Mouse (Mus musculus) forebrain, embryonic 11.5 days (tissue): ENCODE measurements around the gene Vmn1r131. TPM values are rescaled to one million over a fixed set of nuclear protein-coding genes. Genes with fewer than 3 reads are reported as not detected.
"Not testable (repeated sequence)": the region's sequence is repeated elsewhere in the genome, so short reads cannot be mapped to it uniquely, and the experiment has no call there.

Source experiments
- ATAC-seq: fragments of 200-750 bp; cut with Nextera tagmentation; replicated peaks from 2 replicates; pipeline ENCODE4 v1.8.0; 2017; ENCODE audit warnings: moderate TSS enrichment; ENCODE audit not compliant: low FRiP score
- DNase-seq: peaks from one replicate; pipeline ENCODE4 v3.0.0-alpha.2; 2017; ENCODE audit warnings: low spot score
- H3K27ac ChIP-seq: fragments of 300-500 bp; sonication (generic); 2 replicates; pipeline ENCODE4 v1.5.1; 2014; ENCODE audit warnings: low read depth, low read length
- H3K27me3 ChIP-seq: fragments of 300-500 bp; sonication (generic); 2 replicates; pipeline ENCODE4 v1.6.1; 2014; ENCODE audit warnings: mild to moderate bottlenecking, low read length, mixed read lengths; ENCODE audit not compliant: control insufficient read depth, insufficient read depth
- H3K36me3 ChIP-seq: fragments of 300-500 bp; sonication (generic); 2 replicates; pipeline ENCODE4 v1.6.1; 2014; ENCODE audit warnings: mild to moderate bottlenecking, low read length, moderate library complexity, mixed read lengths; ENCODE audit not compliant: control insufficient read depth, insufficient read depth
- H3K4me1 ChIP-seq: fragments of 300-500 bp; sonication (generic); replicated peaks from 2 replicates; pipeline ENCODE4 v1.6.1; 2014; ENCODE audit warnings: low read length, mixed read lengths; ENCODE audit not compliant: control insufficient read depth, insufficient read depth
- H3K4me2 ChIP-seq: fragments of 300-500 bp; sonication (generic); 2 replicates; pipeline ENCODE4 v1.6.1; 2014; ENCODE audit warnings: low read depth, mild to moderate bottlenecking, low read length, moderate library complexity, mixed read lengths; ENCODE audit not compliant: severe bottlenecking
- H3K4me3 ChIP-seq: fragments of 300-500 bp; sonication (generic); 2 replicates; pipeline ENCODE4 v1.5.1; 2014; ENCODE audit warnings: low read depth, low read length
- H3K9ac ChIP-seq: fragments of 300-500 bp; sonication (generic); 2 replicates; pipeline ENCODE4 v1.6.1; 2014; ENCODE audit warnings: low read length
- H3K9me3 ChIP-seq: fragments of 300-500 bp; sonication (generic); 2 replicates; pipeline ENCODE4 v1.6.1; 2016; ENCODE audit warnings: low read length, mixed read lengths; ENCODE audit not compliant: control insufficient read depth
- WGBS: fragments of 180-500 bp; shearing (Covaris S2); extraction: QIAGEN DNeasy Blood & Tissue Kit; methylation state at CpG from one replicate; pipeline ENCODE4 v1.1.7; 2014; 5-methylcytosine and 5-hydroxymethylcytosine counted together
- polyA plus RNA-seq: library from polyadenylated mRNA; unstranded; fragments of >200 nt; fragmentation: Nextera tagmentation; extraction: Ambion mirVana; gene quantifications from 2 replicates; pipeline ENCODE4 v1.2.1, GENCODE M21; 2014

The Vmn1r131 gene
- polyA plus RNA-seq = not detected in 2 replicates

GRCm38 (mm10) chr7:21545990-21546389, at the start of gene Vmn1r131:
Vmn1r131 (minus strand) TSS chr7:21546090.
- not testable (repeated sequence) for H3K4me3 ChIP-seq, H3K9ac ChIP-seq, H3K27me3 ChIP-seq, H3K36me3 ChIP-seq, H3K9me3 ChIP-seq, H3K27ac ChIP-seq, ATAC-seq, H3K4me2 ChIP-seq, H3K4me1 ChIP-seq, DNase-seq
- WGBS = no CpG with 5 or more reads among the region's 2 CpGs

DNA sequence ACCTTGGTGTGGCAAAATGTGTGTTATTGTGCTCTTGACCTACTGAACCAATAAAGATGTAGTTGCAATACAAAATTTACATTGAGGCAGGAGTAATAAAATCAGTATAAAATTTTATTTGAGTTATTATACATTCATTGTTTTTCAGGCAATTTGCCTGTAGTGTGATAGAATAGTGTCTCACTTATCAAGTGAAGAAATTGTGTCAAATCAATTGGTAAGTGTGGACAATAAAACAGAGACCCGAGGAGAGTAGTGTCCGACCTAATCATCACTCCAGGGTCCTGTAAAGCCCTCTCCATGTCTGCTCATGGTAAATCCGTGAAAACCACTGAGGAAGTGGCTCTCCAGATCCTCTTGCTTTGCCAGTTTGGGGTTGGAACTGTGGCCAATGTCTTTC, 34.4 kb downstream of the Vmn1r131 start, which contains the start of gene Vmn1r130:
Gene Vmn1r130, plus strand, starts transcription at position 301 of the 400 bp plus-strand sequence.
- DNase-seq, H3K4me1 ChIP-seq, H3K4me3 ChIP-seq, H3K36me3 ChIP-seq, H3K4me2 ChIP-seq, H3K27me3 ChIP-seq, H3K27ac ChIP-seq, H3K9me3 ChIP-seq, H3K9ac ChIP-seq, ATAC-seq: not testable (repeated sequence)
- no CpG with 5 or more reads among the region's 3 CpGs for WGBS

Other genes with a start within 250 kb of the Vmn1r131 start
- gene Vmn1r126, start 244.6 kb downstream of the Vmn1r131 start, polyA plus RNA-seq = not detected in 2 replicates
- gene Vmn1r127, start 226.2 kb downstream of the Vmn1r131 start, polyA plus RNA-seq = not detected in 2 replicates
- gene Vmn1r128, start 196.7 kb downstream of the Vmn1r131 start, polyA plus RNA-seq = not detected in 2 replicates
- gene Vmn1r129, start 184.8 kb downstream of the Vmn1r131 start, polyA plus RNA-seq = not detected in 2 replicates
- not detected in 2 replicates for gene Gm6882, start 113.3 kb downstream of the Vmn1r131 start, polyA plus RNA-seq
- not detected in 2 replicates for gene Vmn1r130, start 34.3 kb downstream of the Vmn1r131 start, polyA plus RNA-seq
- not detected in 2 replicates for gene Vmn1r132, start 68.0 kb upstream of the Vmn1r131 start, polyA plus RNA-seq
- gene Gm4175, start 215.4 kb upstream of the Vmn1r131 start, polyA plus RNA-seq = not detected in 2 replicates